Mouse (Mus musculus) adrenal gland, adult 2 months (tissue): ENCODE measurements around the gene Hpca. TPM values are rescaled to one million over a fixed set of nuclear protein-coding genes. Genes with fewer than 3 reads are reported as not detected.

Experiments
- polyA plus RNA-seq: library from polyadenylated mRNA; depleted of rRNA; stranded (reverse); fragments of >200 nt; gene quantifications from 2 replicates; pipeline ENCODE4 v1.2.3, GENCODE M21; 2012; rRNA removed
- total RNA-seq, 2 experiments: library from RNA; stranded (reverse); gene quantifications; 2 replicates each; pipeline ENCODE4 v1.2.3; 2021

Hpca gene
- total and polyA plus RNA-seq, 3 experiments, result 0.66 to 1.4 (median 1.1) TPM

Other genes with a start within 250 kb of the Hpca start
- gene Trim62, start 238.5 kb downstream of the Hpca start, total RNA-seq, result 10 to 100 TPM in 1 of 2 experiments, 1 to 10 TPM in 1; 8.4 to 12.5 TPM
- gene Trim62, start 238.5 kb downstream of the Hpca start, polyA plus RNA-seq, result 26.5 and 32.3 TPM in 2 replicates
- 10 to 100 TPM; 36.2 to 55.1 TPM for gene Azin2, start 159.6 kb downstream of the Hpca start, total RNA-seq
- 39.0 and 45.9 TPM in 2 replicates for gene Azin2, start 159.6 kb downstream of the Hpca start, polyA plus RNA-seq
- 100 to 1,000 TPM; 111 to 154 TPM for gene Ak2, start 130.1 kb downstream of the Hpca start, total RNA-seq
- 42.0 and 51.8 TPM in 2 replicates for gene Ak2, start 130.1 kb downstream of the Hpca start, polyA plus RNA-seq
- 10 to 100 TPM; 33.4 to 39.6 TPM for gene Rnf19b, start 63.8 kb downstream of the Hpca start, total RNA-seq
- gene Rnf19b, start 63.8 kb downstream of the Hpca start, polyA plus RNA-seq, result 69.1 and 74.7 TPM in 2 replicates
- not detected for gene Tmem54, start 16.5 kb downstream of the Hpca start, total RNA-seq
- gene Tmem54, start 16.5 kb downstream of the Hpca start, polyA plus RNA-seq, result not detected in 2 replicates
- 1 to 10 TPM; 3.1 to 7.4 TPM for gene Fndc5, start 15.0 kb upstream of the Hpca start, total RNA-seq
- 2.6 and 5.7 TPM in 2 replicates for gene Fndc5, start 15.0 kb upstream of the Hpca start, polyA plus RNA-seq
- gene S100pbp, start 67.7 kb upstream of the Hpca start, total RNA-seq, result 10 to 100 TPM; 21.1 to 21.4 TPM
- gene S100pbp, start 67.7 kb upstream of the Hpca start, polyA plus RNA-seq, result 6.4 and 7.5 TPM in 2 replicates
- gene Yars, start 67.7 kb upstream of the Hpca start, total RNA-seq, result 10 to 100 TPM; 84.8 to 98.6 TPM
- 7.2 and 11.2 TPM in 2 replicates for gene Yars, start 67.7 kb upstream of the Hpca start, polyA plus RNA-seq
- gene C77080, start 139.4 kb upstream of the Hpca start, total RNA-seq, result 10 to 100 TPM; 15.5 to 30.5 TPM
- gene C77080, start 139.4 kb upstream of the Hpca start, polyA plus RNA-seq, result 20.4 and 21.3 TPM in 2 replicates
- gene Sync, start 165.6 kb upstream of the Hpca start, total RNA-seq, result under 1 TPM; 0.66 to 0.97 TPM
- 0.11 and 0.32 TPM in 2 replicates for gene Sync, start 165.6 kb upstream of the Hpca start, polyA plus RNA-seq
- 100 to 1,000 TPM; 116 to 144 TPM for gene Rbbp4, start 213.3 kb upstream of the Hpca start, total RNA-seq
- gene Rbbp4, start 213.3 kb upstream of the Hpca start, polyA plus RNA-seq, result 9.7 and 10.4 TPM in 2 replicates
- gene Zbtb8os, start 213.7 kb upstream of the Hpca start, total RNA-seq, result 10 to 100 TPM; 42.7 to 48.4 TPM
- gene Zbtb8os, start 213.7 kb upstream of the Hpca start, polyA plus RNA-seq, result 4.1 and 5.3 TPM in 2 replicates